Mouse (Mus musculus) embryonic facial prominence, embryonic 12.5 days (tissue): Measurements from ENCODE around the gene Gm20721. TPM values are rescaled to one million over a fixed set of nuclear protein-coding genes. Genes with fewer than 3 reads are reported as not detected.

Experiments used
- ATAC-seq: fragments of 200-750 bp; cut with Nextera tagmentation; 2 replicates; pipeline ENCODE4 v1.8.0; 2017; ENCODE audit not compliant: insufficient number of reproducible peaks, insufficient read depth, low FRiP score, low TSS enrichment
- H3K27ac ChIP-seq: fragments of 300-500 bp; sonication (generic); 2 replicates; pipeline ENCODE4 v1.5.1; 2016; ENCODE audit warnings: mild to moderate bottlenecking
- H3K27me3 ChIP-seq: fragments of 300-500 bp; sonication (generic); 2 replicates; pipeline ENCODE4 v1.6.1; 2016; ENCODE audit warnings: mild to moderate bottlenecking, moderate library complexity
- H3K36me3 ChIP-seq: fragments of 300-500 bp; sonication (generic); 2 replicates; pipeline ENCODE4 v1.6.1; 2016; ENCODE audit warnings: mild to moderate bottlenecking
- H3K4me1 ChIP-seq: fragments of 300-500 bp; sonication (generic); 2 replicates; pipeline ENCODE4 v1.6.1; 2016
- H3K4me2 ChIP-seq: fragments of 300-500 bp; sonication (generic); replicated peaks from 2 replicates; pipeline ENCODE4 v1.6.1; 2016; ENCODE audit warnings: mild to moderate bottlenecking, moderate library complexity
- H3K4me3 ChIP-seq: fragments of 300-500 bp; sonication (generic); 2 replicates; pipeline ENCODE4 v1.5.1; 2016; ENCODE audit warnings: mild to moderate bottlenecking
- H3K9ac ChIP-seq: fragments of 300-500 bp; sonication (generic); 2 replicates; pipeline ENCODE4 v1.6.1; 2016; ENCODE audit warnings: mild to moderate bottlenecking, moderate library complexity
- H3K9me3 ChIP-seq: fragments of 300-500 bp; sonication (generic); 2 replicates; pipeline ENCODE4 v1.6.1; 2016; ENCODE audit warnings: mild to moderate bottlenecking, moderate library complexity
- WGBS: fragments of 180-500 bp; shearing (Covaris S2); methylation state at CpG from one replicate; pipeline ENCODE4 v1.1.7; 2016; 5-methylcytosine and 5-hydroxymethylcytosine counted together
- polyA plus RNA-seq: library from polyadenylated mRNA; unstranded; fragments of >200 nt; fragmentation: Nextera tagmentation; extraction: Ambion mirVana; gene quantifications from 2 replicates; pipeline ENCODE4 v1.2.1, GENCODE M21; 2016

Gene Gm20721
- polyA plus RNA-seq, 1 experiment from 2014 or later = 19.9 TPM

- peak; percentile 79 for ATAC-seq
- H3K4me1 ChIP-seq = peaks cover 30% of the 10 kb centered on the region
- WGBS = 52% methylated on average over 36 of the region's 36 CpGs
- H3K27me3 ChIP-seq = peaks cover 32% of the 10 kb centered on the region
- H3K36me3 ChIP-seq = peaks cover 4% of the 10 kb centered on the region
- H3K4me3 ChIP-seq = peak overlapping the region; percentile 63
- peak overlapping the region; percentile 51 for H3K4me2 ChIP-seq
- peaks cover 57% of the 10 kb centered on the region for H3K9me3 ChIP-seq
- H3K9ac ChIP-seq = peak overlapping the region; percentile 71
- peak overlapping the region; percentile 82 for H3K27ac ChIP-seq
Observed at GRCm38 (mm10) chr2:174295175-174295899, 51.2 kb downstream of the Gm20721 start.

GRCm38 (mm10) chr2:174294457-174294856 lies 52.1 kb downstream of the Gm20721 start:
- 50% methylated on average over 8 of the region's 8 CpGs for WGBS
- Histone ChIP-seq H3K27me3 (peaks cover 23% of the 10 kb centered on the region), H3K9ac (peak overlapping the region; percentile 71), H3K4me1 (peaks cover 25% of the 10 kb centered on the region), H3K27ac (peak overlapping the region; percentile 82), H3K4me3 (peak overlapping the region; percentile 63), H3K36me3 (no peaks in the 10 kb centered on the region; the same call in none of the 2 replicates), H3K9me3 (peaks cover 49% of the 10 kb centered on the region), H3K4me2 (peak overlapping the region; percentile 46)
- ATAC-seq = no peak

GRCm38 (mm10) chr2:174291662-174292030 lies 54.9 kb downstream of the Gm20721 start:
- peak overlapping the region; percentile 60 for H3K4me2 ChIP-seq
- peaks cover 7% of the 10 kb centered on the region; the same call in 1 of the 2 replicates for H3K27me3 ChIP-seq
- peaks cover 21% of the 10 kb centered on the region for H3K36me3 ChIP-seq
- peaks cover 23% of the 10 kb centered on the region for H3K9me3 ChIP-seq
- no peak overlapping the region for H3K9ac ChIP-seq
- no peak overlapping the region for H3K27ac ChIP-seq
- peaks cover 21% of the 10 kb centered on the region for H3K4me1 ChIP-seq
- WGBS = 45% methylated on average over 2 of the region's 2 CpGs
- no peak for ATAC-seq
- peak overlapping the region; percentile 18 for H3K4me3 ChIP-seq

- Histone ChIP-seq H3K4me1 (peaks cover 21% of the 10 kb centered on the region), H3K4me3 (peak overlapping the region; percentile 18), H3K9me3 (peaks cover 22% of the 10 kb centered on the region), H3K27me3 (peaks cover 11% of the 10 kb centered on the region), H3K36me3 (peaks cover 26% of the 10 kb centered on the region), H3K9ac (no peak overlapping the region), H3K27ac (no peak overlapping the region), H3K4me2 (peak overlapping the region; percentile 60)
- no peak for ATAC-seq
- 42% methylated on average over 8 of the region's 8 CpGs for WGBS
Observed at GRCm38 (mm10) chr2:174291029-174291661, 55.4 kb downstream of the Gm20721 start.

GRCm38 (mm10) chr2:174288673-174289430 lies 57.7 kb downstream of the Gm20721 start:
- no peak for ATAC-seq
- no peak overlapping the region for H3K27ac ChIP-seq
- peaks cover 24% of the 10 kb centered on the region for H3K4me1 ChIP-seq
- peaks cover 34% of the 10 kb centered on the region for H3K27me3 ChIP-seq
- no peak overlapping the region for H3K4me2 ChIP-seq
- 61% methylated on average over 12 of the region's 12 CpGs for WGBS
- no peak overlapping the region for H3K4me3 ChIP-seq
- H3K9me3 ChIP-seq = peaks cover 20% of the 10 kb centered on the region
- H3K36me3 ChIP-seq = peaks cover 49% of the 10 kb centered on the region
- H3K9ac ChIP-seq = no peak overlapping the region

- ATAC-seq = no peak
- H3K9me3 ChIP-seq = peaks cover 20% of the 10 kb centered on the region
- H3K4me2 ChIP-seq = no peak overlapping the region
- no peak overlapping the region for H3K9ac ChIP-seq
- peaks cover 24% of the 10 kb centered on the region for H3K4me1 ChIP-seq
- no peak overlapping the region for H3K27ac ChIP-seq
- H3K27me3 ChIP-seq = peaks cover 40% of the 10 kb centered on the region
- H3K4me3 ChIP-seq = no peak overlapping the region
- whole genome bisulfite sequencing = 37% methylated on average over 7 of the region's 7 CpGs
- peaks cover 58% of the 10 kb centered on the region for H3K36me3 ChIP-seq
Observed at GRCm38 (mm10) chr2:174287921-174288320, 58.6 kb downstream of the Gm20721 start.

- peaks cover 40% of the 10 kb centered on the region for H3K27me3 ChIP-seq
- H3K4me3 ChIP-seq = peak overlapping the region; percentile 36
- H3K9ac ChIP-seq = no peak overlapping the region
- peaks cover 7% of the 10 kb centered on the region; the same call in 1 of the 2 replicates for H3K4me1 ChIP-seq
- H3K27ac ChIP-seq = no peak overlapping the region
- 49% methylated on average over 34 of the region's 34 CpGs for WGBS
- H3K36me3 ChIP-seq = peaks cover 62% of the 10 kb centered on the region
- peaks cover 20% of the 10 kb centered on the region for H3K9me3 ChIP-seq
- ATAC-seq = no peak
- peak overlapping the region; percentile 54; the same call in 1 of the 2 replicates for H3K4me2 ChIP-seq
Observed at GRCm38 (mm10) chr2:174285921-174286470, 60.5 kb downstream of the Gm20721 start.

- no peak for ATAC-seq
- Histone ChIP-seq H3K9me3 (peaks cover 20% of the 10 kb centered on the region), H3K27ac (no peak overlapping the region), H3K27me3 (peaks cover 40% of the 10 kb centered on the region), H3K9ac (peak overlapping the region; percentile 17; the same call in 1 of the 2 replicates), H3K4me1 (0 out of 2 replicates have a peak, but pooled peaks cover 3% of the 10 kb centered on the region), H3K36me3 (peaks cover 62% of the 10 kb centered on the region), H3K4me3 (peak overlapping the region; percentile 36), H3K4me2 (peak overlapping the region; percentile 54)
- WGBS = 42% methylated on average over 58 of the region's 58 CpGs
Observed at GRCm38 (mm10) chr2:174284807-174285457, 61.6 kb downstream of the Gm20721 start.

- Histone ChIP-seq H3K27ac (no peak within 1 kb of the TSS), H3K9me3 (peaks cover 20% of the 10 kb centered on the region), H3K4me3 (peak within 1 kb of the TSS; percentile 36), H3K9ac (peak within 1 kb of the TSS; percentile 17; the same call in 1 of the 2 replicates), H3K36me3 (peaks cover 61% of the 10 kb centered on the region), H3K27me3 (peaks cover 40% of the 10 kb centered on the region), H3K4me2 (peak within 1 kb of the TSS; percentile 54), H3K4me1 (0 out of 2 replicates have a peak, but pooled peaks cover 3% of the 10 kb centered on the region)
- ATAC-seq = no peak
- 50% methylated on average over 19 of the region's 19 CpGs for WGBS
Observed at GRCm38 (mm10) chr2:174284011-174284410, 62.5 kb downstream of the Gm20721 start, which contains the start of gene Gnas. Gnas (plus strand) TSS chr2:174284320.

- Histone ChIP-seq H3K4me2 (peak overlapping the region; percentile 54), H3K27ac (no peak overlapping the region), H3K27me3 (peaks cover 40% of the 10 kb centered on the region), H3K4me3 (0 out of 2 replicates have a peak overlapping the region, but pooled peaks have one; percentile 36), H3K4me1 (0 out of 2 replicates have a peak, but pooled peaks cover 3% of the 10 kb centered on the region), H3K9ac (no peak overlapping the region), H3K36me3 (peaks cover 57% of the 10 kb centered on the region), H3K9me3 (peaks cover 20% of the 10 kb centered on the region)
- whole genome bisulfite sequencing = 42% methylated on average over 11 of the region's 11 CpGs
- ATAC-seq = no peak
Observed at GRCm38 (mm10) chr2:174283341-174283740, 63.2 kb downstream of the Gm20721 start.
